Mouse (Mus musculus): Measurements from ENCODE around the gene Fam129b. TPM values are rescaled to one million over a fixed set of nuclear protein-coding genes. Genes with fewer than 3 reads are reported as not detected.
A peak's percentile ranks its signal among the peaks of the same experiment; 100 is the strongest.

The Fam129b gene
- polyA plus RNA-seq, 1 experiment from 2014 or later = 56.2 TPM

DNA sequence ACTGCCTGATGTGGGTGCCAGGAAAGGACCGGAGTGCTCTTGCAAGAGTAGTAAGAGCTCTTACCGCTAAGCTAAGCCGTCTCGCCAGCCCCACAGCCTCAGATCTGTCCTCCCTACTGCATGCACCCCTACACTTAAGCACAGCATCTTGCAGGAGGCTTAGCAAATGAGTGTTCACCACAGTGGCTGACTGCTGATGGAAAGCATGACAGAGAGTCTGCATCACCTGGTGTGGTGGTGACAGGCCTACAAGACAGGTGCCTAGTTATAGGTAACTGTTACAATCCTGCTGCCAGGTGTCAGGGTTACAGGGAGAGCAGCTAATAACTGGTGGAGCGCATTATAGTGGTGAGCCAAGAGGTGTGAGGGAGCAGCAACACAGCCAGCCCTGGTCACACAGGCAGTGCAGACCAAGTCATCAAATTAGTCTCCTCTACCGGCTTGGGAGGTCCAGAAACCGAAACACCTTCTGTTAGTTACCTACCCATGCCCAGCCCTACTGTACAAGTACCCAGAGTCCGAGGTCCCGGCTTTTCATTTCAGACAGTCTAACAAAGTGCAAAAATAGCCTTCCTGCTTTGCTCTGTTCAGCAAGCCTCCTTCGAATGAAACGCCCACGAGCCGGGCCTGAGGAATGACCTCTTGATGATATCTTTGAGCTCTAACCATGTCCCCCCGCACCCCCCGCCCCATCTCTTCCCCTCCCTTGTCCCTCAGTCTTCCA is 801 bp upstream of the Fam129b start:
- Histone ChIP-seq H3K9ac (replicated peaks; ENCODE audit: low read length) (peak overlapping the region; percentile 92), H3K4me2 (replicated peaks; ENCODE audit: low read depth, low read length) (peak overlapping the region; percentile 98), H3K36me3 (ENCODE audit: insufficient read depth, low read length) (no peaks in the 10 kb centered on the region), H3K27me3 (ENCODE audit: insufficient read depth, low read length) (no peaks in the 10 kb centered on the region), H3K4me3 (ENCODE audit: low read length) (peak overlapping the region; percentile 87), H3K9me3 (ENCODE audit: low read length) (no peaks in the 10 kb centered on the region), H3K4me1 (ENCODE audit: insufficient read depth, low read length) (peaks cover 59% of the 10 kb centered on the region), H3K27ac (ENCODE audit: low read length) (peak overlapping the region; percentile 95)
- WGBS = 9% methylated on average over 15 of the region's 15 CpGs
- ATAC-seq (ENCODE audit: low FRiP score, low TSS enrichment) = peak; percentile 10

GRCm38 (mm10) chr2:32876490-32877302 is 782 bp downstream of the Fam129b start:
- Histone ChIP-seq H3K27ac (ENCODE audit: low read length) (peak overlapping the region; percentile 95), H3K9me3 (ENCODE audit: low read length) (no peaks in the 10 kb centered on the region), H3K9ac (replicated peaks; ENCODE audit: low read length) (peak overlapping the region; percentile 92), H3K4me2 (replicated peaks; ENCODE audit: low read depth, low read length) (peak overlapping the region; percentile 98), H3K27me3 (ENCODE audit: insufficient read depth, low read length) (no peaks in the 10 kb centered on the region), H3K36me3 (ENCODE audit: insufficient read depth, low read length) (no peaks in the 10 kb centered on the region), H3K4me1 (ENCODE audit: insufficient read depth, low read length) (peaks cover 71% of the 10 kb centered on the region), H3K4me3 (ENCODE audit: low read length) (peak overlapping the region; percentile 87)
- 4% methylated on average over 20 of the region's 20 CpGs for WGBS
- peak; percentile 5; the same call in 1 of the 2 replicates for ATAC-seq (ENCODE audit: low FRiP score, low TSS enrichment)

- no peaks in the 10 kb centered on the region for H3K27me3 ChIP-seq (ENCODE audit: insufficient read depth, low read length)
- H3K36me3 ChIP-seq (ENCODE audit: insufficient read depth, low read length) = no peaks in the 10 kb centered on the region
- peak overlapping the region; percentile 98 for H3K4me2 ChIP-seq (replicated peaks; ENCODE audit: low read depth, low read length)
- 33% methylated on average over 5 of the region's 5 CpGs for WGBS
- ATAC-seq (ENCODE audit: low FRiP score, low TSS enrichment) = no peak
- H3K9me3 ChIP-seq (ENCODE audit: low read length) = no peaks in the 10 kb centered on the region
- H3K4me1 ChIP-seq (ENCODE audit: insufficient read depth, low read length) = peaks cover 77% of the 10 kb centered on the region
- peak overlapping the region; percentile 92 for H3K9ac ChIP-seq (replicated peaks; ENCODE audit: low read length)
- peak overlapping the region; percentile 95 for H3K27ac ChIP-seq (ENCODE audit: low read length)
- H3K4me3 ChIP-seq (ENCODE audit: low read length) = peak overlapping the region; percentile 87
These were observed 1.4 kb downstream of the Fam129b start for GRCm38 (mm10) chr2:32877303-32877702.

GRCm38 (mm10) chr2:32877761-32878393 is 2.0 kb downstream of the Fam129b start:
- Histone ChIP-seq H3K9me3 (ENCODE audit: low read length) (no peaks in the 10 kb centered on the region), H3K27me3 (ENCODE audit: insufficient read depth, low read length) (no peaks in the 10 kb centered on the region), H3K4me1 (ENCODE audit: insufficient read depth, low read length) (peaks cover 83% of the 10 kb centered on the region), H3K36me3 (ENCODE audit: insufficient read depth, low read length) (no peaks in the 10 kb centered on the region), H3K9ac (replicated peaks; ENCODE audit: low read length) (peak overlapping the region; percentile 92), H3K4me2 (replicated peaks; ENCODE audit: low read depth, low read length) (peak overlapping the region; percentile 98), H3K4me3 (ENCODE audit: low read length) (peak overlapping the region; percentile 87), H3K27ac (ENCODE audit: low read length) (peak overlapping the region; percentile 95; the same call in 1 of the 2 replicates)
- ATAC-seq (ENCODE audit: low FRiP score, low TSS enrichment) = no peak
- 60% methylated on average over 6 of the region's 6 CpGs for WGBS

DNA sequence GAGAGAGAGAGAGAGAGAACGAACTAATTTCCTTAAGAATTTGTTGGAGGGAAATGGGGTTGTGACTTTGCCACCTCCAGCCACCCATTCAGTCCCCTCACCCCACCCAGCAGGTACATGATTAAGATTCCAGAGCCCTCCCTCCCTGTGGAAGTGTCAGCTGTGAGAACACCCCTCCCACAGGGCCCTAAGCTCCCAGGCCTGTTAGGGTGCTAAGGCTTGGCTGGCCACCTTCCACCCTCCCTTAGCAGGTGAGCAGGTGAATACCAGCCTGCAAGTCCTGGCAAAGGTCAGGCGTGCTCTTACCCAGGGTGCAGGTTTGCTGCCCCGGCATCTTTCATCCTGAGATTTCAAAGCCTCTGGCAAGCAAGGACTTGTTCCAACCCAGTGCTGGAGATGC is 2.5 kb downstream of the Fam129b start:
- peaks cover 86% of the 10 kb centered on the region for H3K4me1 ChIP-seq (ENCODE audit: insufficient read depth, low read length)
- no peaks in the 10 kb centered on the region for H3K27me3 ChIP-seq (ENCODE audit: insufficient read depth, low read length)
- H3K4me3 ChIP-seq (ENCODE audit: low read length) = peak overlapping the region; percentile 87
- no peaks in the 10 kb centered on the region for H3K36me3 ChIP-seq (ENCODE audit: insufficient read depth, low read length)
- no peak overlapping the region for H3K27ac ChIP-seq (ENCODE audit: low read length)
- H3K9ac ChIP-seq (replicated peaks; ENCODE audit: low read length) = peak overlapping the region; percentile 92
- peak overlapping the region; percentile 98 for H3K4me2 ChIP-seq (replicated peaks; ENCODE audit: low read depth, low read length)
- H3K9me3 ChIP-seq (ENCODE audit: low read length) = no peaks in the 10 kb centered on the region
- WGBS = 58% methylated on average over 3 of the region's 3 CpGs
- no peak for ATAC-seq (ENCODE audit: low FRiP score, low TSS enrichment)

DNA sequence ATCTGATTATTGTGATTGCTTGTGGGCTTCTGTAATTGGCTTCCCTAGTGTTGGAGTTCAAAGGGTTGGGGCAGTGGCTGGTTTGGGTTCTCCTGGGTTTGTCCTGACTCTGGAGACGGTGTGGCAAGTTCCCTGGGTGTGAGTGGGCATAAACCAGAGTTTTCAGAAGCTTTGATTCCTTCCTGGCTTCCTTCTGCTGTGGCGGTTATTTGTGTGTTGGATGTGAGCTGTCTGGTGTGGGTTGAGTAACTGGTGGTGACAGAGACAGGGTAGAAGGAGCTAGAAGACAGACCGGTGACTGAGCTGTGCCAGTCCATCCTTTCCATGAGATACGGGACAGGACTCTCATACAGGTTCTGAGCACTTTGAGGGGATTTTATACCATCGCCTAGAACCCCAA is 3.7 kb downstream of the Fam129b start:
- 84% methylated on average over 5 of the region's 5 CpGs for WGBS
- Histone ChIP-seq H3K36me3 (ENCODE audit: insufficient read depth, low read length) (no peaks in the 10 kb centered on the region), H3K4me2 (replicated peaks; ENCODE audit: low read depth, low read length) (peak overlapping the region; percentile 98; the same call in 1 of the 2 replicates), H3K9ac (replicated peaks; ENCODE audit: low read length) (no peak overlapping the region), H3K27ac (ENCODE audit: low read length) (no peak overlapping the region), H3K27me3 (ENCODE audit: insufficient read depth, low read length) (no peaks in the 10 kb centered on the region), H3K9me3 (ENCODE audit: low read length) (no peaks in the 10 kb centered on the region), H3K4me3 (ENCODE audit: low read length) (no peak overlapping the region), H3K4me1 (ENCODE audit: insufficient read depth, low read length) (peaks cover 84% of the 10 kb centered on the region)
- ATAC-seq (ENCODE audit: low FRiP score, low TSS enrichment) = no peak

DNA sequence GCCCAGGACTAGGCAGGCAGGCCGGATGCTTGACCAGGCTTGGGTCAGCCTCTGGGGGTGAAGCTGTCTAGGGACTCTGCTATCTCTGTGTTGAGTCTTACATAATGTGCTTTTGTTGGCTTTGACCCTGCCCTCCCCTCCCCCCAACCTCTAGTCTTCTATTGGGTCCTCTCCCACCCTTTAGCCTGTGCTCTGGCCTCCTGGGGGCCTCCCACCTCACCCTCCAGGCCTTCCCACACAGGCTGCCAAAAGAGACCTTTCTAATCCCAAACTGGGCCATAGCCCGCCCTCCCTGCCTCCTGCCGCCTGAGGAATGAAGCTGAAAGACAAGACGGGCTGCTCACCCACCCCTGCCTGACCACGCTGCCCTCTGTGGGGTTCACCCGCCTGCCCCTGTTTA is 5.1 kb downstream of the Fam129b start:
- Histone ChIP-seq H3K4me3 (ENCODE audit: low read length) (no peak overlapping the region), H3K9ac (replicated peaks; ENCODE audit: low read length) (peak overlapping the region; percentile 44), H3K27ac (ENCODE audit: low read length) (peak overlapping the region; percentile 88), H3K4me2 (replicated peaks; ENCODE audit: low read depth, low read length) (peak overlapping the region; percentile 12; the same call in 1 of the 2 replicates), H3K27me3 (ENCODE audit: insufficient read depth, low read length) (no peaks in the 10 kb centered on the region), H3K4me1 (ENCODE audit: insufficient read depth, low read length) (peaks cover 82% of the 10 kb centered on the region), H3K36me3 (ENCODE audit: insufficient read depth, low read length) (no peaks in the 10 kb centered on the region), H3K9me3 (ENCODE audit: low read length) (no peaks in the 10 kb centered on the region)
- 21% methylated on average over 6 of the region's 6 CpGs for WGBS
- ATAC-seq (ENCODE audit: low FRiP score, low TSS enrichment) = no peak

- H3K4me1 ChIP-seq (ENCODE audit: insufficient read depth, low read length) = peaks cover 77% of the 10 kb centered on the region
- ATAC-seq (ENCODE audit: low FRiP score, low TSS enrichment) = no peak
- no peak overlapping the region for H3K4me2 ChIP-seq (replicated peaks; ENCODE audit: low read depth, low read length)
- no peaks in the 10 kb centered on the region for H3K36me3 ChIP-seq (ENCODE audit: insufficient read depth, low read length)
- H3K27ac ChIP-seq (ENCODE audit: low read length) = peak overlapping the region; percentile 88
- no peaks in the 10 kb centered on the region for H3K27me3 ChIP-seq (ENCODE audit: insufficient read depth, low read length)
- no peak overlapping the region for H3K4me3 ChIP-seq (ENCODE audit: low read length)
- 21% methylated on average over 3 of the region's 3 CpGs for WGBS
- H3K9ac ChIP-seq (replicated peaks; ENCODE audit: low read length) = no peak overlapping the region
- H3K9me3 ChIP-seq (ENCODE audit: low read length) = no peaks in the 10 kb centered on the region
These were observed 5.8 kb downstream of the Fam129b start for GRCm38 (mm10) chr2:32881723-32882122.

DNA sequence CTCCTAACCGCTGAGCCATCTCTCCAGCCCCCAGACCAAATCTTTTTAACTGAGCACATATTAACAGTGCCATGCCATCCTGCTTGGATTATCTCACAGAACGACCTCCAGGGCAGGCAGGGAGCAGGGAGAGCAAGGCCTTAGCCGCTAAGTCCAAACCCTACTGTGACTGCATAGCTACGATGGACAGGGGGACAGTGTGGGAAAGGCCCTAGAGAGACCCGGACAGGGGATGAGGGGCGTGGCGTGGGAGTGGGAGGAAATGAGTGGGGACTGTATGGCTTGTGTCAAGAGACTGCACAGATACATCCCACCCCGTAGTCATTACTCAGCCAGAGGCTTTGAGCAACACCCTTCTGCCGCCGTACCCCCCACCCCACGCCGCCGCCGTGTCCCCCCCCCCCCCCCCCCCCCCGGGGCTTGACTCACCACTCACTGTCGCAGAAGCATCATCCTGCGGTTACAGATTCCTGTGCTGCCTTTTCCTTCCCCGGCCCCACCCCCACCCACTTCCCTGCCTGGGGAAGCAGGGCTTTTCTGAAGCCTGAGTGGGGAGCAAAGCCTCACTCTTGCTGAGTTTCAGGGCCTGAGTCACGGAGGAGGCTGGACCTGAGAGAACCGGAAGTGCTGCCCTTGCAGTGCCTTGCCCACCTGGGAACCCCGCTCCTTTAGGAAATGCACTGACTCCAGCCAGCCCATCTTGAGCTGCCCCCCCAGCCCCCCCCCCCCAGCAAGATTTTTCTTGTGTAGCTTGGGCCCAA is 6.5 kb downstream of the Fam129b start:
- Histone ChIP-seq H3K9me3 (ENCODE audit: low read length) (no peaks in the 10 kb centered on the region), H3K36me3 (ENCODE audit: insufficient read depth, low read length) (no peaks in the 10 kb centered on the region), H3K27me3 (ENCODE audit: insufficient read depth, low read length) (no peaks in the 10 kb centered on the region), H3K9ac (replicated peaks; ENCODE audit: low read length) (peak overlapping the region; percentile 30), H3K4me1 (ENCODE audit: insufficient read depth, low read length) (peaks cover 73% of the 10 kb centered on the region), H3K4me2 (replicated peaks; ENCODE audit: low read depth, low read length) (peak overlapping the region; percentile 22), H3K4me3 (ENCODE audit: low read length) (no peak overlapping the region), H3K27ac (ENCODE audit: low read length) (peak overlapping the region; percentile 88)
- 39% methylated on average over 13 of the region's 21 CpGs for WGBS
- peak; percentile 40 for ATAC-seq (ENCODE audit: low FRiP score, low TSS enrichment)

Data from kidney, embryonic 16.5 days (tissue).